Mouse (Mus musculus) E14TG2a.4 (cell line): ENCODE measurements around the gene Mamdc2.

Experiments
- H3K27me3 ChIP-seq: 2 replicates; pipeline ENCODE4 v1.6.1; 2014; ENCODE audit warnings: low read length, control low read depth; ENCODE audit not compliant: insufficient read depth
- H3K36me3 ChIP-seq: 2 replicates; pipeline ENCODE4 v1.6.1; 2014; ENCODE audit warnings: low read length, control low read depth; ENCODE audit not compliant: insufficient read depth
- H3K4me1 ChIP-seq: replicated peaks from 2 replicates; pipeline ENCODE4 v1.6.1; 2014; ENCODE audit warnings: low read depth, low read length, control low read depth
- H3K4me3 ChIP-seq: replicated peaks from 2 replicates; pipeline ENCODE4 v1.5.1; 2014; ENCODE audit warnings: mild to moderate bottlenecking, low read length
- H3K9me3 ChIP-seq: 2 replicates; pipeline ENCODE4 v1.6.1; 2014; ENCODE audit warnings: low read length, control low read depth
- CTCF ChIP-seq: conservative IDR thresholded peaks from 2 replicates; pipeline ENCODE4 v1.5.1; 2014; ENCODE audit warnings: low read length
- NANOG ChIP-seq: IDR thresholded peaks from 2 replicates; pipeline ENCODE4 v1.6.1; 2014; ENCODE audit warnings: borderline replicate concordance, low read length, mixed read lengths
- POU5F1 ChIP-seq: IDR thresholded peaks from 2 replicates; pipeline ENCODE4 v1.6.1; 2014; ENCODE audit warnings: low read length, borderline replicate concordance

Mamdc2 gene

DNA sequence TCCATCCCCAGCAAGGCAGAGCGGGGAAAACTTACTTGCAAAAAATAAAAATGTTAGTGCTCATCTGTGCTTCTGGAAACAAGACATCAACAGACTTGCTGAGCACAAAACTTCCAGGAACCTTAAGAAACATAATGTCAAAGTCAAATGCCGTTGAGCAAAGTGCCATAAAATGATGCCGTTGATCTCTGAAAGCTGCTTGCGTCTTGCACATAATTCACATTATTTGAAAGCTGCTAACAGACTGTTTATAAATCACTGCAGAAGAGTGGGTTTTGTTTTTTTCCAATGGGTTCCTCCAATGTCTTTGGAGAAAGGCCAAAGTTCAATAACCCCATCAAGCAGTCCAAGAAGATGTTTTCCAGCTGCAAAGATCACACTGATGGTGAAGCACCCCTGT is 37.9 kb downstream of the Mamdc2 start:
- H3K4me3 ChIP-seq: no peak overlapping the region
- H3K27me3 ChIP-seq: no peaks in the 10 kb centered on the region
- no peak for TF ChIP-seq POU5F1
- no peak for TF ChIP-seq NANOG
- TF ChIP-seq CTCF: no peak
- peaks cover 2% of the 10 kb centered on the region; the same call in 1 of the 2 replicates for H3K9me3 ChIP-seq
- no peaks in the 10 kb centered on the region for H3K36me3 ChIP-seq
- H3K4me1 ChIP-seq: no peaks in the 10 kb centered on the region

GRCm38 (mm10) chr19:23401469-23402135 is 46.6 kb downstream of the Mamdc2 start:
- peak; percentile 95 for TF ChIP-seq NANOG
- TF ChIP-seq POU5F1: no peak
- no peak for TF ChIP-seq CTCF
- H3K27me3 ChIP-seq: no peaks in the 10 kb centered on the region
- H3K36me3 ChIP-seq: no peaks in the 10 kb centered on the region
- H3K9me3 ChIP-seq: peaks cover 26% of the 10 kb centered on the region
- no peak overlapping the region for H3K4me3 ChIP-seq
- H3K4me1 ChIP-seq: no peaks in the 10 kb centered on the region; the same call in 1 of the 2 replicates

GRCm38 (mm10) chr19:23400485-23400884 is 47.8 kb downstream of the Mamdc2 start:
- H3K36me3 ChIP-seq: no peaks in the 10 kb centered on the region

GRCm38 (mm10) chr19:23395956-23396355 is 52.3 kb downstream of the Mamdc2 start:
- Histone ChIP-seq H3K4me3 (no peak overlapping the region), H3K4me1 (no peaks in the 10 kb centered on the region), H3K36me3 (no peaks in the 10 kb centered on the region), H3K9me3 (no peaks in the 10 kb centered on the region), H3K27me3 (no peaks in the 10 kb centered on the region)
- TF ChIP-seq POU5F1 (no peak), NANOG (no peak), CTCF (no peak)

More at GRCm38 (mm10) chr19:23400485-23400884, 47.8 kb downstream of the Mamdc2 start:
- H3K4me3 ChIP-seq: no peak overlapping the region
- no peaks in the 10 kb centered on the region; the same call in 1 of the 2 replicates for H3K4me1 ChIP-seq
- TF ChIP-seq NANOG: no peak
- TF ChIP-seq CTCF: no peak
- TF ChIP-seq POU5F1: no peak
- no peaks in the 10 kb centered on the region for H3K27me3 ChIP-seq
- H3K9me3 ChIP-seq: peaks cover 25% of the 10 kb centered on the region

GRCm38 (mm10) chr19:23394597-23394996 is 53.6 kb downstream of the Mamdc2 start:
- Histone ChIP-seq H3K27me3 (no peaks in the 10 kb centered on the region), H3K9me3 (no peaks in the 10 kb centered on the region), H3K36me3 (no peaks in the 10 kb centered on the region), H3K4me1 (no peaks in the 10 kb centered on the region), H3K4me3 (no peak overlapping the region)
- TF ChIP-seq CTCF (no peak), NANOG (no peak), POU5F1 (no peak)

GRCm38 (mm10) chr19:23388862-23389272 is 59.4 kb downstream of the Mamdc2 start:
- TF ChIP-seq CTCF (no peak), NANOG (no peak), POU5F1 (no peak)
- Histone ChIP-seq H3K4me1 (peaks cover 7% of the 10 kb centered on the region; the same call in 1 of the 2 replicates), H3K4me3 (no peak overlapping the region), H3K9me3 (no peaks in the 10 kb centered on the region), H3K36me3 (no peaks in the 10 kb centered on the region), H3K27me3 (no peaks in the 10 kb centered on the region)

DNA sequence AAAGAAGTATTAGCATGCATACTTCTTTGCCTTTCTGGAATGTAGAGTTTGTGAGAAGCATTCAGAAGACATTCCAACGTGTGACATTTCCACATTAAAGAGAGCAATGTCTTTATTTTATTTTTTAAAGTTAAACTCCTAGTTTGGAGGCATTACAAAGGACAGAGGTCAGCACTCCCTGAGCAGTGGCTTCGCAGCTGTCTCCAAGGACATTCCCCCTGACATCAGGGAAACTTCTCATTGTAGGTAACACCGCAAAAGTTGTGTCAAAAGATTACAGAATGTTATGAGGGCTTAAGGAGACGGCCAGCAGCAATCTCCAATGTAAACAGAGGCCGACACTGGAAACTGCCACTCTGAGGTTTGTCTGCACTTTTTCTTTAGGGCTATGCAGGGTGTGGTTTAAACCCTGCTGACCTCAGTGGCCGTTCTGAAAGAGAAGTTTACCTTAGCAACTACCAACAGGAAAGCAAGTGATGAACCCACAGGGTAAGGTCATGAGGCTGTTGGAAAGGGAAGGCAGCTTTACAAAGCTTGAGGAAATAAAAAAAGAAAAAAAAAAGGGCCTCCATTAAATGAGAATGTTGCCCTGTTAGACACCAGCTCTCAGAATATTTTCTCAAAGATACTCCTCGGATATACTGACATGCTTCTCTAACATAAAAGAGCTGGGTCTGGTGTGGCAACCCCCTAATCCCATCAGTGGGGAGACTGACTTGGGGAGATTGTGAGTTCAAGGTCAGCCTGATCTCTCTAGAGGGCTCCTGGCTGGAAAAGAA is 60.0 kb downstream of the Mamdc2 start:
- H3K4me1 ChIP-seq: peaks cover 7% of the 10 kb centered on the region; the same call in 1 of the 2 replicates
- H3K9me3 ChIP-seq: no peaks in the 10 kb centered on the region
- no peak overlapping the region for H3K4me3 ChIP-seq
- TF ChIP-seq NANOG (no peak), POU5F1 (no peak), CTCF (no peak)
- no peaks in the 10 kb centered on the region for H3K36me3 ChIP-seq
- H3K27me3 ChIP-seq: no peaks in the 10 kb centered on the region

- no peaks in the 10 kb centered on the region for H3K9me3 ChIP-seq
- H3K27me3 ChIP-seq: no peaks in the 10 kb centered on the region
- H3K4me1 ChIP-seq: no peaks in the 10 kb centered on the region
- no peaks in the 10 kb centered on the region for H3K36me3 ChIP-seq
- H3K4me3 ChIP-seq: no peak overlapping the region
- no peak for TF ChIP-seq NANOG
- TF ChIP-seq POU5F1: no peak
- TF ChIP-seq CTCF: no peak
Observed at GRCm38 (mm10) chr19:23382396-23382795, 65.8 kb downstream of the Mamdc2 start.

DNA sequence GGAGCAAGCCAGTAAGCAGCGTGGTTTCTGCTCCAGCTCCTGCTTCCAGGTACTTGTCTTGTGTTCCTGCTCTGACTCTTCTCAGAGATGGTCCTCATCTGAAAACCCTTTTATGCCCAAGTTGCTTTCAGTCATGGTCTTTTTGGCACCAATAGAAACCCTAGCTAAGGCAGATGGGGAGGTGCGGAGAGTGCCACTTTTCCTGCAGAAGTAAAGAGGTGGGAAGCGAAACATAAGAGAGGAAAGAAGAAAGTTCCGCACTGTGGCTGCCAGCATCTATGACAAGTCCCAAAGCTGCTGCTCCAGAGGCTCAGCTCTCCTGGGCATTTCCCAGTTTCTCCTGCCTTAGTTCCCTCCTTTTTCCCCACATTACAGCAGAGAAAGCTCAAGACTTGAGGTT is 67.3 kb downstream of the Mamdc2 start:
- H3K27me3 ChIP-seq: no peaks in the 10 kb centered on the region
- no peak overlapping the region for H3K4me3 ChIP-seq
- no peaks in the 10 kb centered on the region for H3K4me1 ChIP-seq
- H3K36me3 ChIP-seq: no peaks in the 10 kb centered on the region
- H3K9me3 ChIP-seq: no peaks in the 10 kb centered on the region
- TF ChIP-seq CTCF: no peak
- no peak for TF ChIP-seq POU5F1
- TF ChIP-seq NANOG: no peak
